Comparison of ENCODE assay signal across 10 mouse cellular contexts in genomic region chr13:29110127-29110526, GRCm38 (mm10).
A peak's percentile ranks its signal among the peaks of the same experiment; 100 is the strongest.
DNase-seq lines count a peak whose midpoint lies in the region; ATAC-seq and TF ChIP-seq lines count a peak whose summit lies in the region.
"Had no signal": no experiment of that assay in that cellular context is flagged by ENCODE, and none has a peak within 500 bp of the region (broad histone marks: within the 10 kb centered on the region; RNA-seq: fewer than 3 reads in every experiment).

No protein-coding gene starts in this region.

- peak; percentile 17 for DNase-seq in forebrain, postnatal 0 days
- DNase-seq in NIH3T3 (ENCODE audit: low read depth): peak; percentile 72
- peak; percentile 36 for DNase-seq in gastrocnemius, postnatal 10 days
- DNase-seq in cerebellum, adult 18-20 months: no peak
- no peak for DNase-seq in cerebellum, adult 8-10 months

- H3K4me1 ChIP-seq in forebrain, postnatal 0 days (ENCODE audit: insufficient read depth): no peaks in the 10 kb centered on the region
- H3K4me1 ChIP-seq in forebrain, embryonic 12.5 days: no peaks in the 10 kb centered on the region
- 0 out of 2 replicates have a peak, but pooled peaks cover 4% of the 10 kb centered on the region for H3K4me1 ChIP-seq in limb, embryonic 15.5 days
- no peaks in the 10 kb centered on the region for H3K4me1 ChIP-seq in intestine, embryonic 15.5 days (replicated peaks)
- H3K4me1 ChIP-seq: stomach, embryonic 15.5 days had no signal

- no peak overlapping the region for H3K9ac ChIP-seq in forebrain, postnatal 0 days
- H3K9ac ChIP-seq in forebrain, embryonic 12.5 days: no peak overlapping the region
- H3K9ac ChIP-seq in limb, embryonic 15.5 days: no peak overlapping the region
- no peak overlapping the region for H3K9ac ChIP-seq in intestine, embryonic 15.5 days
- H3K9ac ChIP-seq: embryonic facial prominence, embryonic 13.5 days; stomach, embryonic 15.5 days had no signal

- H3K4me3 ChIP-seq in forebrain, postnatal 0 days (ENCODE audit: low read depth, low read length): no peak overlapping the region
- no peak overlapping the region for H3K4me3 ChIP-seq in forebrain, embryonic 12.5 days (replicated peaks)
- H3K4me3 ChIP-seq in limb, embryonic 15.5 days: no peak overlapping the region
- no peak overlapping the region for H3K4me3 ChIP-seq in intestine, embryonic 15.5 days (replicated peaks)
- H3K4me3 ChIP-seq: embryonic facial prominence, embryonic 13.5 days; stomach, embryonic 15.5 days had no signal

- no peak overlapping the region for H3K27ac ChIP-seq in forebrain, postnatal 0 days (ENCODE audit: low read depth, low read length)
- no peak overlapping the region for H3K27ac ChIP-seq in forebrain, embryonic 12.5 days
- no peak overlapping the region for H3K27ac ChIP-seq in limb, embryonic 15.5 days
- no peak overlapping the region for H3K27ac ChIP-seq in intestine, embryonic 15.5 days
- H3K27ac ChIP-seq: embryonic facial prominence, embryonic 13.5 days; stomach, embryonic 15.5 days had no signal

- no peak for TF ChIP-seq CTCF in forebrain, postnatal 0 days (IDR thresholded peaks at IDR 0.05; ENCODE audit: low read depth)

- no peak overlapping the region for H3K4me2 ChIP-seq in forebrain, postnatal 0 days (ENCODE audit: low read depth)
- H3K4me2 ChIP-seq in forebrain, embryonic 12.5 days: no peak overlapping the region
- no peak overlapping the region for H3K4me2 ChIP-seq in limb, embryonic 15.5 days
- H3K4me2 ChIP-seq in intestine, embryonic 15.5 days (replicated peaks): no peak overlapping the region
- H3K4me2 ChIP-seq: embryonic facial prominence, embryonic 13.5 days; stomach, embryonic 15.5 days had no signal

- H3K36me3 ChIP-seq in forebrain, postnatal 0 days (ENCODE audit: insufficient read depth): no peaks in the 10 kb centered on the region
- no peaks in the 10 kb centered on the region for H3K36me3 ChIP-seq in forebrain, embryonic 12.5 days (replicated peaks)
- H3K36me3 ChIP-seq in limb, embryonic 15.5 days: no peaks in the 10 kb centered on the region
- H3K36me3 ChIP-seq in intestine, embryonic 15.5 days: no peaks in the 10 kb centered on the region
- H3K36me3 ChIP-seq: embryonic facial prominence, embryonic 13.5 days; stomach, embryonic 15.5 days had no signal

- ATAC-seq in forebrain, postnatal 0 days: no peak
- ATAC-seq in forebrain, embryonic 12.5 days (ENCODE audit: low FRiP score): no peak
- 0 out of 2 replicates have a peak, but pooled peaks have one; percentile 71 for ATAC-seq in limb, embryonic 15.5 days (ENCODE audit: insufficient number of reproducible peaks, low FRiP score, low TSS enrichment, low read depth)
- ATAC-seq in intestine, embryonic 15.5 days: no peak

- H3K27me3 ChIP-seq in forebrain, postnatal 0 days (ENCODE audit: insufficient read depth, low read length): no peaks in the 10 kb centered on the region
- no peaks in the 10 kb centered on the region for H3K27me3 ChIP-seq in forebrain, embryonic 12.5 days
- H3K27me3 ChIP-seq in limb, embryonic 15.5 days: no peaks in the 10 kb centered on the region
- no peaks in the 10 kb centered on the region for H3K27me3 ChIP-seq in intestine, embryonic 15.5 days (replicated peaks)
- H3K27me3 ChIP-seq: embryonic facial prominence, embryonic 13.5 days; stomach, embryonic 15.5 days had no signal

- WGBS in forebrain, postnatal 0 days: 61% methylated on average over 5 of the region's 5 CpGs
- 76% methylated on average over 5 of the region's 5 CpGs for WGBS in forebrain, embryonic 12.5 days
- WGBS in limb, embryonic 15.5 days: 34% methylated on average over 5 of the region's 5 CpGs
- WGBS in intestine, embryonic 15.5 days: 53% methylated on average over 5 of the region's 5 CpGs

- no peaks in the 10 kb centered on the region for H3K9me3 ChIP-seq in forebrain, postnatal 0 days (ENCODE audit: low read length)
- no peaks in the 10 kb centered on the region for H3K9me3 ChIP-seq in forebrain, embryonic 12.5 days
- H3K9me3 ChIP-seq in limb, embryonic 15.5 days: no peaks in the 10 kb centered on the region
- no peaks in the 10 kb centered on the region for H3K9me3 ChIP-seq in intestine, embryonic 15.5 days
- H3K9me3 ChIP-seq: embryonic facial prominence, embryonic 13.5 days; stomach, embryonic 15.5 days had no signal

Comparison
In these comparisons a context has a peak if more than half of its experiments do, and no peak if none do; other contexts are left out.
1. DNase-seq: peak in forebrain, postnatal 0 days (single experiment), NIH3T3 (single experiment) and gastrocnemius, postnatal 10 days (single experiment); none in cerebellum, adult 18-20 months (0 of 2) and cerebellum, adult 8-10 months (single experiment).